Mouse (Mus musculus) stomach, postnatal 0 days (tissue): ENCODE data around the gene Abhd14b. TPM values are rescaled to one million over a fixed set of nuclear protein-coding genes. Genes with fewer than 3 reads are reported as not detected.

Experiments used
- ATAC-seq: fragments of 200-750 bp; cut with Nextera tagmentation; 2 replicates; pipeline ENCODE4 v1.8.0; 2017; ENCODE audit not compliant: low FRiP score, low TSS enrichment
- DNase-seq: peaks from one replicate; pipeline ENCODE4 v3.0.0-alpha.2; 2016; ENCODE audit warnings: low spot score
- H3K27ac ChIP-seq: fragments of 300-500 bp; sonication (generic); replicated peaks from 2 replicates; pipeline ENCODE4 v1.5.1; 2014; ENCODE audit warnings: mild to moderate bottlenecking, control low read depth
- H3K27me3 ChIP-seq: fragments of 300-500 bp; sonication (generic); 2 replicates; pipeline ENCODE4 v1.6.1; 2014; ENCODE audit warnings: low read length; ENCODE audit not compliant: control insufficient read depth, insufficient read depth
- H3K36me3 ChIP-seq: fragments of 300-500 bp; sonication (generic); 2 replicates; pipeline ENCODE4 v1.6.1; 2014; ENCODE audit warnings: low read length, mixed read lengths; ENCODE audit not compliant: control insufficient read depth, insufficient read depth
- H3K4me1 ChIP-seq: fragments of 300-500 bp; sonication (generic); replicated peaks from 2 replicates; pipeline ENCODE4 v1.6.1; 2014; ENCODE audit warnings: antibody characterized with exemption; ENCODE audit not compliant: control insufficient read depth, insufficient read depth
- H3K4me2 ChIP-seq: fragments of 300-500 bp; sonication (generic); replicated peaks from 2 replicates; pipeline ENCODE4 v1.6.1; 2014; ENCODE audit warnings: low read depth, mild to moderate bottlenecking, control low read depth, moderate library complexity
- H3K4me3 ChIP-seq: fragments of 300-500 bp; sonication (generic); 2 replicates; pipeline ENCODE4 v1.5.1; 2014; ENCODE audit warnings: low read depth, low read length, control low read depth
- H3K9ac ChIP-seq: fragments of 300-500 bp; sonication (generic); 2 replicates; pipeline ENCODE4 v1.6.1; 2014; ENCODE audit warnings: mild to moderate bottlenecking, low read length, control low read depth, mixed read lengths
- H3K9me3 ChIP-seq: fragments of 300-500 bp; sonication (generic); 2 replicates; pipeline ENCODE4 v1.6.1; 2016; ENCODE audit warnings: low read length; ENCODE audit not compliant: control insufficient read depth
- CTCF ChIP-seq: IDR thresholded peaks from 2 replicates; pipeline ENCODE4 v1.5.1; 2016; ENCODE audit warnings: antibody characterized with exemption, low read depth, mild to moderate bottlenecking, moderate library complexity
- EP300 ChIP-seq: optimal IDR thresholded peaks from 2 replicates; pipeline ENCODE3; 2016; ENCODE audit warnings: antibody characterized with exemption
- WGBS: fragments of 180-500 bp; shearing (Covaris S2); extraction: QIAGEN DNeasy Blood & Tissue Kit; methylation state at CpG from one replicate; pipeline ENCODE4 v1.1.7; 2014; 5-methylcytosine and 5-hydroxymethylcytosine counted together
- polyA plus RNA-seq: library from polyadenylated mRNA; unstranded; fragments of >200 nt; fragmentation: Nextera tagmentation; extraction: Ambion mirVana; gene quantifications from 2 replicates; pipeline ENCODE4 v1.2.1, GENCODE M21; 2015

The Abhd14b gene
- polyA plus RNA-seq, 1 experiment from 2014 or later = 39.0 TPM

DNA sequence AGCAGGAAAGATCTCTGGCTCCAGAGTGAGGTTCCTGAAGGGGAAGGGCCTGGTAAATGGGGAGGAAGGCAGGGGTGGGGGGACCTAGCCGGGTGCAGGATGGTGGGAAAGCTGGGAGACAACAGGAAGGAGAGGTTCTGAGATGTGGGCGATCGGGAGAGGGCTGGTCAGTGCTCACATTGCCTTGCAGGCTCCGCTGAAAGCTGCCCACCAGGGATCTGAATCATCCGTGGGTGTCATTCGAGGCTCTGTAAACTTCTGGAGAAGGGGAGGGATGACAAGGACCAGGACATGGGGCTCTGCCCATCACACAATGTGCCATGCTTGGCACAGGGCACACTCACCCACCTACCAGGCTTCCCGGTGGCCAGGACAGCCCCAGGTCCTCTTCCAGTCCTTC, 13.9 kb upstream of the Abhd14b start:
- ATAC-seq (no peak), DNase-seq (no peak)
- no peak overlapping the region for H3K27ac ChIP-seq
- TF ChIP-seq CTCF = no peak
- TF ChIP-seq EP300 = no peak
- H3K9ac ChIP-seq = no peak overlapping the region
- H3K4me1 ChIP-seq = no peaks in the 10 kb centered on the region; the same call in 1 of the 2 replicates
- H3K9me3 ChIP-seq = no peaks in the 10 kb centered on the region
- H3K4me3 ChIP-seq = no peak overlapping the region
- peaks cover 8% of the 10 kb centered on the region for H3K36me3 ChIP-seq
- WGBS = 60% methylated on average over 7 of the region's 7 CpGs
- no peaks in the 10 kb centered on the region for H3K27me3 ChIP-seq
- H3K4me2 ChIP-seq = no peak overlapping the region

DNA sequence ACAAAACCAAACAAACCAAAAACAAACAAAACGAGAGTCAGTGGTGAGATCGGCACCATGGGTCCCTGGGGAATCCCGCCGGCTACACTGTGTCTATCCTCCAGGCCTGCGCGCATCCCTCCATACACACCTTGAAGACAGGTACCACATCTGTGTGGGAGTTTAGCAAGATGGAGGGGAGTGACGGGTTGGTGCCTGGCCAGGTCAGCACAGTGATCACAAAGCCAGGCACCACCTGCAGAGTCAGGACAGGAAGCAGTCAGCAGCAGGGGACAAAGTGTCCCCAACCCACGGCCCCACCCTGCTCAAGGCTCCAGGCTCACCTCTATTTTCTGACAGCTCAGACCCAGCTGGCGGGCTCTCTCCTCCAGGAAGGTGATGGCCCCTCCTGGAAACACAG, 10.7 kb upstream of the Abhd14b start:
- WGBS = 72% methylated on average over 9 of the region's 9 CpGs
- ATAC-seq (no peak), DNase-seq (no peak)
- Histone ChIP-seq H3K27ac (no peak overlapping the region), H3K4me3 (no peak overlapping the region), H3K9ac (no peak overlapping the region), H3K36me3 (peaks cover 8% of the 10 kb centered on the region), H3K9me3 (no peaks in the 10 kb centered on the region), H3K4me2 (no peak overlapping the region), H3K4me1 (peaks cover 3% of the 10 kb centered on the region), H3K27me3 (no peaks in the 10 kb centered on the region)
- no peak for TF ChIP-seq CTCF
- TF ChIP-seq EP300 = no peak

DNA sequence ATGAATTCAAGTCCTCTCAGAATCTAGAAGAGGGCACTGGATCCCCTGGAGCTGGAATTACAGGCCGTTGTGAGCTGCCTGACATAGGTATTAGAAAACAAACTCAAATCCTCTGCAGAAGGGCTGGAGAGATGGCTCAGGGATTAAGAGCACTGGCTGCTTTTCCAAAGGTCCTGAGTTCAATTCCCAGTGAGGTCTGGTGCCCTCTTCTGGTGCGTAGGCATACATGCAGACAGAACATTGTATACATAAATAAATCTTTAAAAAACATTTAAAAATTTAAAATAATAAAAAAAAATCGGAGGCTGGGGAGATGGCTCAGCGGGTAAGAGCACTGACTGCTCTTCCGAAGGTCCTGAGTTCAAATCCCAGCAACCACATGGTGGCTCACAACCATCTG, 4.6 kb upstream of the Abhd14b start:
- no peak overlapping the region for H3K4me2 ChIP-seq
- no peak overlapping the region for H3K4me3 ChIP-seq
- H3K9me3 ChIP-seq = no peaks in the 10 kb centered on the region
- no peak overlapping the region for H3K9ac ChIP-seq
- H3K27ac ChIP-seq = no peak overlapping the region
- DNase-seq (no peak), ATAC-seq (no peak)
- no peak for TF ChIP-seq EP300
- TF ChIP-seq CTCF = peak; percentile 57
- no peaks in the 10 kb centered on the region for H3K36me3 ChIP-seq
- H3K4me1 ChIP-seq = peaks cover 3% of the 10 kb centered on the region
- WGBS = 78% methylated on average over 5 of the region's 5 CpGs
- no peaks in the 10 kb centered on the region for H3K27me3 ChIP-seq

DNA sequence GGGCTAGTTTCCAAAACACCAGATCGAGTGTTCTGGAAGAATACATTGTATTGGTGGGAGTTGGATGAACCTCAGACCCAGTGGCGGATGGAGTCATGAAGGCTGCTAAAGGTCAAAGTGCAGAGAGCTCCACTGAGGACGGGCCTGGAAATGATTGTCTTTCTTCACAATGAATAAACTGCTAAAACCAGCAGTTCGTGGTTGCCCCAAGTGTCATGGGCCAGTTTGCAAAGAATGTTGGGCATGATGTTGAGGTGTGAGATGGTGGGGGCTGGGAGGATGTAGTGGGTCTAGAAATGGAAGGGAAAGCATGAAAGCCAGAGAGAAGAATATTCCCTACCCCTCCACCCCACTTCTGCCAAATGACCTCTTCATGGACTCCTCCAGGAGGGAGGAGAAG, 2.4 kb upstream of the Abhd14b start:
- Histone ChIP-seq H3K4me2 (no peak overlapping the region), H3K27me3 (no peaks in the 10 kb centered on the region), H3K4me3 (no peak overlapping the region), H3K9me3 (no peaks in the 10 kb centered on the region), H3K9ac (no peak overlapping the region), H3K4me1 (peaks cover 7% of the 10 kb centered on the region), H3K27ac (no peak overlapping the region), H3K36me3 (no peaks in the 10 kb centered on the region)
- no peak for TF ChIP-seq EP300
- no peak for TF ChIP-seq CTCF
- ATAC-seq (no peak), DNase-seq (no peak)
- WGBS = 67% methylated on average over 4 of the region's 4 CpGs

DNA sequence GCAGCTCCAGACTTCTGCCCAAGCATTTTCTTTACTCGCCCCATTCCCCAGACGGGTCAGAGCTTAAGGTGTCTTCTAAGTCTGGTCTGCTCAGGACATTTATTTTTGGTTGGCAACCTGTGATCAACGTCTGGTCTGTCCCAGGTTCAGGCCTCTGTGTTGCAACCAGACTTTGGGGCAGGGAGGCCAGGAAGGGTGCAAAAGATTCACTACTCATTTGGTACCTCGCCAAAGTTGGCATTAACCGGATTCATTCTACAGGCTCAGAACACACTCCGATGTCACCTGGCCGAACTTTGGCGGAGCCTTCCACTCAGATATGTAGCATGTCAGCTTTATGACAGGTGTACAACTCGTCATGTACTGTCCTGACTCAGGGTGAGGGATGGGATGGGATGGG, 692 bp downstream of the Abhd14b start:
- Histone ChIP-seq H3K9ac (0 out of 2 replicates have a peak overlapping the region, but pooled peaks have one; percentile 32), H3K4me2 (peak overlapping the region; percentile 81), H3K4me1 (peaks cover 20% of the 10 kb centered on the region), H3K27ac (peak overlapping the region; percentile 78), H3K9me3 (no peaks in the 10 kb centered on the region), H3K27me3 (no peaks in the 10 kb centered on the region), H3K36me3 (no peaks in the 10 kb centered on the region), H3K4me3 (peak overlapping the region; percentile 55)
- ATAC-seq (peak; percentile 3; the same call in 1 of the 2 replicates), DNase-seq (no peak)
- WGBS = 22% methylated on average over 9 of the region's 9 CpGs
- TF ChIP-seq CTCF (no peak), EP300 (no peak)

DNA sequence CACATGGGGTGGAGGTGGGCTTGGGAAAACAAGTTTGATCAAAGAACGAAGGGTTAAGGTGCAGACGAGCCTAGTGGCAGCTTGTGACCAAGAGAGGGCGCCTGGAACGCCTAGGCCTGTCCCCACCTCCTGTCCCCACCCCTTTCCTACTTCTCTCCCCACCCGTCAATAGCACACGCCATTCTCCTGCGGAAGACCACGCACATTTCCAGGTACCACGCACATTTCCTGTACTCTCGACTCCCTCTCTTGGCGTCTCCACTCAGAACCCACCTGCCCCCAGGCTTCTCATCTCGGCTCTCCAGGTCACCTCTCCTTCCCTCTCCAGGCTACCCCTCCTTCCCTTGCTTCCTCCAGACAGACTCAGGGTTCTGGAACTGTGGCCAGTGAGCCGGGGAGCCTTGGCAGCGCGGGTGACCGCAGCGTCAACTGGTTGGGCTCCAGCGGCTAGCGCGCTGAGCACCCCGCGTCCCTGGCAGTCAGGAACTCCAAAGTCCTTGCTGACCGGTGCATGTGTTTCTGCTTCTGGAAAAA, 1.3 kb downstream of the Abhd14b start:
- Histone ChIP-seq H3K27me3 (no peaks in the 10 kb centered on the region), H3K4me1 (peaks cover 21% of the 10 kb centered on the region), H3K4me2 (peak overlapping the region; percentile 81), H3K4me3 (peak overlapping the region; percentile 55), H3K36me3 (no peaks in the 10 kb centered on the region), H3K9me3 (no peaks in the 10 kb centered on the region), H3K27ac (peak overlapping the region; percentile 78), H3K9ac (peak overlapping the region; percentile 63)
- WGBS = 1% methylated on average over 23 of the region's 23 CpGs
- DNase-seq (peak; percentile 80), ATAC-seq (peak; percentile 49; the same call in 1 of the 2 replicates)
- TF ChIP-seq CTCF (peak; percentile 81), EP300 (no peak)
